Mouse (Mus musculus) olfactory bulb, adult 2 months (tissue): Measurements from ENCODE around the gene Wwc2.

Experiments used
- CTCF ChIP-seq: fragments of 200-500 bp; IDR thresholded peaks from 2 replicates; pipeline ENCODE4 v1.5.1; 2012; ENCODE audit warnings: low read depth, mild to moderate bottlenecking, low read length, moderate library complexity; ENCODE audit not compliant: insufficient read depth
- POLR2A ChIP-seq: fragments of 200-500 bp; IDR thresholded peaks from 2 replicates; pipeline ENCODE4 v1.6.1; 2012; ENCODE audit warnings: mild to moderate bottlenecking, low read depth, low read length, moderate library complexity; ENCODE audit not compliant: insufficient read depth

- TF ChIP-seq CTCF (no peak), POLR2A (no peak)
These were observed 211.1 kb downstream of the Wwc2 start for GRCm38 (mm10) chr8:47779589-47779988.
